Mouse (Mus musculus) megakaryocyte, adult 5-6 weeks (primary cell): Measurements from ENCODE around the gene Vipr1. TPM values are rescaled to one million over a fixed set of nuclear protein-coding genes. Genes with fewer than 3 reads are reported as not detected.
A peak's percentile ranks its signal among the peaks of the same experiment; 100 is the strongest.

ENCODE experiments used
- ATAC-seq: 2 replicates; pipeline ENCODE4 v1.8.0; 2016; ENCODE audit warnings: mild to moderate bottlenecking, inconsistent platforms; ENCODE audit not compliant: poor library complexity, severe bottlenecking
- total RNA-seq, 2 experiments: library from RNA; stranded (forward) in 1 of 2; stranded (reverse) in 1 of 2; fragments of 153-499, 151-499 nt in 1 of 2; fragments of 221-1000, 200-1000 nt in 1 of 2; gene quantifications; 2 replicates each; pipeline versions ENCODE4 v1.2.3 to v1.2.4; 2015 to 2017

Gene Vipr1
- total RNA-seq, 2 experiments from 2014 or later: 0.18 to 0.55 TPM

DNA sequence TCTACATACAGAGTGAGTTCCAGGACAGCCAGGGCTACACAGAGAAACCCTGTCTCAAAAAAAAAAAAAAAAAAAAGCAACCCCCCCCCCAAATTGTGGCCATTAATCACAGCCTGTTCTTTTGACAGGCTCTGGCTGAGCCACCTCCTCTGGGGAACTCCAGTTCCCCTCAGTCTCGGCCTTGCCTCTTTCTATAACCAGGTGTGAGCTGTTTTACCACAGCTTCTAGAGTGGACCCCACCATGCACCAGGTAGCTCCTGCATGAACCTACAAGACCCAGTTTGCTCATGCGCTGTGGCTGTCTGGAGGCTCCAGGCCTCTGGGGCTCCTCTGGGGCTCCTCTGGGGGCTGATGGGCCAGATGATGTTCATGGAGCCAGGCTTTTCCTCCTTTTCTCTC lies 33.0 kb downstream of the Vipr1 start:
- no peak for ATAC-seq

DNA sequence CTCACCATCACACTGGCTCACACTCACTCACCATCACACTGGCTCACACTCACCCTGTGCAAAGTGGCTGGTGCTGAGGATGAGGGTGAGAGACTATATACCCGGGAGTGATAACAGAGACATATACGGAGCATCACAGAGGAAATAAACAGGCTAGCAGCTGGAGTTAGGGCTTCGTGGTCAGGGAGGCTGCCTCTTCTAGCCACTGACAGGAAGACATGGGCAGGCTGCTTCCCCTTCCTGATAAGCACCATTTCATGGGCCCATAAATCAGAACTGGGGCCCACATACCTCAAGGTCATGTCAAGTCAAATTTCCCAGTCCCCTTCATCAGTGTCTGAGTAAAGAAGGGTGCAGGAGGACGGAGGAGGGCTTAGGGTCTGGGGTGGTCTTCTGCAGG lies 34.6 kb downstream of the Vipr1 start:
- ATAC-seq: peak; percentile 44

DNA sequence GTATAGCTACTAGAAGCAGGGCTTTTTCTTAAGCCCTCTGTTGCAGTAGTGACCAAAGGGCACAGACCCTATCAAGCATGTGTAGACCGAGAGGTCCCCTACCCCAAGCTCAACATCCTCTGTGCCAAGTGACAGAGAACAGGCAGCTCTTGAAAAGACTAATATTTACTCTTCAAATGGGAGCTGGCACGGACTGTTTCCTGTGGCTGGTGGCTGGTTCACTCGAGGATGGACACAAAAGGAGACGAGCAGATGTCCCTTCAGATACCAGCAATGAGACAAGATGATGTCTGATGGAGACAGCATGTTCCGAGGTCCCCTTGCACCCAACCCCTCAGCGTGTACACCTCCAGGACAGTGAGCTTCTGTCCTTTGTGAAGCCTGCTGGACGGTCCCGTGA lies 35.0 kb downstream of the Vipr1 start:
- no peak for ATAC-seq

DNA sequence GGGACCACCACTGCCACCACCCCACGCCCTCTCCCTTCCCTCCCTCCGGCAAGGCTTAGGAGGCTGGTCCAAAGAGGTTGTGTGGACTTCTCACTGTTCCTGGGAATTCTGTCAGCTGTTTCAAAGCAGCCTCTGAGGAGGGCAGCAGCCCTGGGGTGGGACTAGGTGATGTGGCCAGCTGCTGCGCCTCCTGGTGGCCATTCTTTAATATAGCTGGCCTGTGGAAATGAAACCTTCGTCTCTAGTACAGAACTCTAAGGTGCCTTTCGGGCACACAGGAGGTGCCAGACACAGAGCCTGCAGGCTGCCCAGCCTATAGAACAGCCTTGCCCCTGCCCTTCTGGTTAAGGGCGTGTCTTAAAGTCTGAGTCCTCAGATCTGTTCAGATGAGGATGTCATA lies 37.0 kb downstream of the Vipr1 start:
- peak; percentile 36 for ATAC-seq

DNA sequence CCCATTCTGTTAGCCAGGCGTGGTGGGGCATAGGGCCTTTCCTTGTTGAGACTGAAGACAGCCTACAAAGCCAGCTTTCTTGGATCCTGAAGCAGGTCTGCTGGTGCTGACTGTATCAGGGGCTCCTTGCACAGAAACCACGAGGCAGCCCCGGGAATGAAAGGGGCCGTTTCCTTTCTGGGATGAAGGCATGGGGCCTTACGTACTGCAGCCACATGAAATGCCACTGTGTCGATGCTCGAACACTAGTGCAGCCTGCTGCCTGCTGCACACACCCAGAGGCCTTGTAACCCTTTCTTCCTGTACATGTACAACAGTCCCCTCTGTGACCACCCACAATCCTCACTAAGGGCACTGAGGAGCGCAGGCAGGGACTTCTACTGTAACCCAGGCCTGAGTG lies 38.7 kb downstream of the Vipr1 start:
- no peak for ATAC-seq

DNA sequence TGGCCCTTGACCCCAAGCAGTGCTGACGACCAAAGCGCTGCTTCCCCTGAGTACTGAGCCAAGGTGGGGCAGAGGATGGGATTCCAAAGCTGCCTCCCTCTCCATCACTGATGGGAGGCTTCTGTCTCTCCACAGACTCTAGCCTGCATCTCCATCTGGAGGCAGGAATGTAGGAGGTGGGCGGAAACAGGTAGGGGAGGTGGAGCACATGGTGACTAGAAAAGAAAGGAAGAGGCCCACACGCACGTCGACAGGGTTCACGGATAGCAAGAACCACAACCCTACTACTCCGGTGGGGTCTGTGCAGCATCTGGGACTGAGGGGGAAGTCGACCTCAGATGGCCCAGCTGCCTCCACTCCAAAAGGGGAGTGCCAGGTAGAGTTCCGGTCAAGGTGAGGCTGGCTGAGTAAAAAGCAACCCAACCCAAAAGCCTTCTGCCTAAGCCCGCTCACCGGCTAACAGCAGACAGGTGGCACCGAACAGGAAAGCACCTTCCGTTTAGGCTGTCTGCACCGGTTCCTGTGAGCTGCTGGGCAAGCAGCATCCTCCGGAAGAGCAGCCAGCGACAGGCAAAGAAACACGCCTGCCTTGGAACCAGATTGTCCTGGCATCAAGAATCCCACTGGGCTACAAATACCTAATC lies 39.6 kb downstream of the Vipr1 start:
- no peak for ATAC-seq

DNA sequence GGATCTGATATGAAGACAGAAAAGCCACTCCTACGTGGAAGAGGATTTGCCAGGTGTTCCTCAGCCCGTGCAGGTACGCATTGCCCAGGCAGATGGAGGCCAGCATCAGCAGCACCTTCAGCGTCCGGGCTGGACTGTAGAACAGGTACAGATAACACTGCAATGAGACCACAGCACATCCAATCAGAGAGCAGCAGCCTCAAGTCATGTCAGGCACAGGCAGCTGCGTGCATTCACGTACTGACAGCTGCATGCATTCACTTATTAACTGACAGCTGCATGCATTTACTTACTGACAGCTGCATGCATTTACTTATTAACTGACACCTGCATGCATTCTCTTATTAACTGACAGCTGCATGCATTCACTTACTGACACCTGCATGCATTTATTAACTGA lies 42.2 kb downstream of the Vipr1 start:
- no peak for ATAC-seq

DNA sequence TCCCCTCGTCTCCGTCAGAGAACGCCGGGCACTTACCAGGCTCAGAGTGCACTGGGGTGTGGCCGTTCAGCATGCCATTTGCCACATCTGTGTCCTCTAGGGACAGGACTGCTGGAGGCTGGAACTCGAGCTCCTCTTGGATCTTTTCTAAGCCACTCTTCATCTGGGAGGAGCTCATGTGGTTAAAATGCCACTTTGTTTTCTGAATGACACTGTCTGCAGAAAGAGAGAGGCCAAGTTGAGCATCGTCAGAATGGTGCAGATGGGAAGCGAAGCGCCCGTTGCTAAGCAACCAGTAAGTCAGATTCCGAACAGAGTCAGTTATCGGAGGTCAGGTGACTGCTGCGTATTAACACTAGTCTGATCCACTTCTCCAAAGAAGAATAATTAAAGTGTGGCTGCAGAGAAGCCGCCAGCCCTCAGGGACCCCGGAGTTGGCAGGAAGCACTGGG lies 47.7 kb downstream of the Vipr1 start:
- ATAC-seq: no peak

DNA sequence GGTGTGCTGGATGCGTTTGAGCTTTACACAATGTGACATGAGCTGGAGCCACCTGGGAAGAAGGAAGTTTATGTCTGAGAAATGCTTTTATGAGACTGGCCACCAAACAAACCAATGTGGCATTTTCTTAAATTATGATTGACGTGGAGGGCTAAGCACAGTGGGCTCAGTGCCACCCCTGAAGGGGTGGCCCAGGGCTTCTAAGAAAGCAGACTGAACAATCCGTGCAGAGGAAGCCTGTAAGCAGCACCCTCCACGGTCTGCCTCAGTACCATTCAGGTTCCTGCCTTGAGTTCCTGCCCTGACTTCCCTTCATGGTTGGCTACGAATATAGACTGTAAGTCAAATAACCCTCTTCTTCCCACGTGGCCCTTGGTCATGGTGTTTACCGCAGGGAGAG lies 48.2 kb downstream of the Vipr1 start:
- ATAC-seq: no peak

DNA sequence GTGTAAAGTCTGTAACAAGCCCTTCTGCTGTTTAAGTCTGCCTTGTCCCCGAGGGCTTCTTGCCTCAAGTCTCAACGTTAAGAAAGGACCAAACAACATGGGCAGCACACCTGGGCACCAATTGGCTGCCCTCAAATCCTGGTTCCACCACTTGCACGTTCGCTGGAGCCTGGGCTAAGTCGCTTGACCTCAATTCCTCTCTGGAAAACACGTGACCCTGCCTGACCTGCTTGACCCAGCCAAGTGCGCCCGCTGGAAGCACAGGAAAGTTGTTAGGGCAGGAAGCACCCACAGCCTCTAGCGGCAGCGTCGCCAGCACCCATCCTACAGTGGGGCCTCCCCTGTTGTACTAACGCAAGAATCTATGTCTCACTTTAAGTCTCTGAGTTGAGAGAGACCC lies 52.2 kb downstream of the Vipr1 start:
- ATAC-seq: no peak

DNA sequence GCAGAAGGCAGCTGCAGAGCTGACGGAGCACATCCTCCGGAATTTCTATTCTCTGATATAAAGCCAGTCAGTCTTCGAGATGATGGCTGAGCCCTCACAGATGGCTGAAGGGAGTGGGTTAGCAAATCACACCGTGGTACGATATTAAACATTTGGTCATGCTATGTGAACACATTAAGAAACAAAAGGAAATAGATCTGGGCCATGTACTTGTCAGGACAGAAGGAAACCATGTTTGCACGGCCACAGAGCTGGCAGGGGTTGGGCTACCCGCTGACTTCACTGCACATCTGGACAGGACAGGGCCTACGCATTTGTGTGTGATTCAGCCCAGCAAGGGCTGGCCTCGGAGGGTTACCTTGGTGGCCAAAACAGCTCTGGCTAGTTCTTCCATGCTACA lies 54.1 kb downstream of the Vipr1 start:
- no peak for ATAC-seq

DNA sequence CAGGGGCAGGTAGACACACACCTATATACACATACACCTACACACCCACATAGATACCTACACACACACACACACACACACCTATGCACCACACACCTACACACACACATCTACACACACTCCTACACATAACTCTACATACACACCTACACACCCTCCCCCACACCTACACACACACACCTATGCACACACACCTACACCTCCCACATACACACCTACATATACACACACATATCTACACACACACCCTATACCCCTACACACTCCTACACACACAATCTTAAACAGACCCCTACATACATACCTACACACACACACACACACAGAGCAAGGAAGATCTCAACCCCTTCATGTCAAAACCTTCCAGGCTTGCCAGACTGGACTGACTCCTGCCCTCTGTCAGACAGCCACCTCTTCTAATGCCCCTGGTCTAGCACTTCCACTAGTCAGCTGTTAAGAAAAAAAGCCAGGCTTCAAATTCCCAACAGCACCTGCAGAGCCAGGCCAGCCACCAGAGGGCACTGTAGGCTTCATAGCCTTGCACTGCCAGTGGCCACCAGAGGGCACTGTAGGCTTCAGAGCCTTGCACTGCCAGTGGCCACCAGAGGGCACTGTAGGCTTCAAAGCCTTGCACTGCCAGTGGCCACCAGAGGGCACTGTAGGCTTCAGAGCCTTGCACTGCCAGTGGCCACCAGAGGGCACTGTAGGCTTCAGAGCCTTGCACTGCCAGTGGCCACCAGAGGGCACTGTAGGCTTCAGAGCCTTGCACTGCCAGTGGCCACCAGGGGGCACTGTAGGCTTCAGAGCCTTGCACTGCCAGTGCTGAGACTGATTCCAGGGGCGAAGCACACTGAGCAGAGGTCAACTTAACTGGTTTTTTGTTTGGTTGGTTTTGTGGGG lies 54.9 kb downstream of the Vipr1 start:
- ATAC-seq: peak; percentile 86

DNA sequence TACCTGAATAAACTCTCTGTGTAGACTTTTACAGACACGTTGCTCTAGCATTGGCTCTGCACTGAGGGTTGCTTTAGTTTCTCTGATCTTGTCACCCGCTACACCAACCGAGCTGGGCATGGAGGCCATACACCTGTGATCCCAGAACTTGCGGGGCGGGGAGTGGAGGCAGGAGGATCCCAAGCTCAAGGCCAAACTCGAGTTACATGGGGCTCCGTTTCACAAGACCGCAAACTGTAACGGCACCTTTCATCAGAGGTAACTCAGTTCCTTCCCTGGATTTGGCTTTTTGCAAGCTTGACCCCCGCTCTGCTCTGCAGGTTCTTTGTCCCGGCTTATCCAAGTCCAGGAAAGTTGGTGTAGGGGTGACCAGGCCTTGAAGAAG lies 61.7 kb downstream of the Vipr1 start:
- peak; percentile 8 for ATAC-seq

DNA sequence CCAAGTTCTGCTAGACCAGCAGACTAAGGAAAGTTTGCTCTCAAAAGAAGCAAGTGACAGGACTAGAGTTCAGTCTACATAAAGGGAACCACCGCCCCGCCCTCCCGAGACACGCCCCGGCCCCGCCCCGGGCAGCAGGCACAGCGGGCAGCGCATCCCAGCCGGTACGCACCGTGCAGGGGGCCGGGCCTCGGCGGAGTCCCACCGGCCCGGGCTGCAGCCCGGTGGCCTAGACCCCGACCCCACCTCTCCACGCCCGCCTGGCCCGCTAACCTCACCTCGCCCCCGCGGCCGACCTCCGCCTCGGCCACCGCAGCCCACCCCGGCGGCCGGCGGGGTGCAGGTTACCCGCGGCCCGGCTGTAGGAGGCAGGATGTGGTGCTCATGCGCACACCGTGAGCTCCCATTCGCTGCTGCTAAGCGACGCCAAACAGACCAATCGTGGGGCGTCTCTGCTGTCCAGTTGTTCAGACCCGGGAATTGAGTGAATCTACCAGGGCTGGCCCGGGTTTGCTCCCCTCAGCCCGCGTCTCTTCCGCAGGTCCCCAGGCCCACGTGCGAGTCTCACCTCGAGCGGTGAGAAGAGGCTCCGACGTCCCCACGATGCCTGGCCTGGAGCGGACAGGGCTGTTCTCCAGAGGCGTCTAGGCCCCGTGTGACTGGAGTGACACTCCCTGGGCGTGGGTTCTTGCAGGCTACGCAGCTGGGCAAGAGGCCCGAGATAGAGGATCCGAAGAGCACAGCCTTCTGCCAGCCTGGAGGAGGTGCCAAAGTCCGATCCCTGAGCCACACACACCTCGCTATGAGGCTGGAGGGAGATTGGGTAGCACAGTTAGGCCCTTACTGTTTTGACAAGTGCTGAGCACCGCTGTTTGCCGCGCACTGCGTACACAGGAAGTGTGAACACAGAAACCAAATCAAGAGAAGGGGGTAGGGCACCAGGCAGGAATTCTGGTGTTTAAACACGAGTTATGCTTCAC lies 62.4 kb downstream of the Vipr1 start, which contains the start of gene Sec22c:
Gene Sec22c, minus strand, starts transcription at position 845 of the 980 bp plus-strand sequence.
- ATAC-seq: peak; percentile 69

DNA sequence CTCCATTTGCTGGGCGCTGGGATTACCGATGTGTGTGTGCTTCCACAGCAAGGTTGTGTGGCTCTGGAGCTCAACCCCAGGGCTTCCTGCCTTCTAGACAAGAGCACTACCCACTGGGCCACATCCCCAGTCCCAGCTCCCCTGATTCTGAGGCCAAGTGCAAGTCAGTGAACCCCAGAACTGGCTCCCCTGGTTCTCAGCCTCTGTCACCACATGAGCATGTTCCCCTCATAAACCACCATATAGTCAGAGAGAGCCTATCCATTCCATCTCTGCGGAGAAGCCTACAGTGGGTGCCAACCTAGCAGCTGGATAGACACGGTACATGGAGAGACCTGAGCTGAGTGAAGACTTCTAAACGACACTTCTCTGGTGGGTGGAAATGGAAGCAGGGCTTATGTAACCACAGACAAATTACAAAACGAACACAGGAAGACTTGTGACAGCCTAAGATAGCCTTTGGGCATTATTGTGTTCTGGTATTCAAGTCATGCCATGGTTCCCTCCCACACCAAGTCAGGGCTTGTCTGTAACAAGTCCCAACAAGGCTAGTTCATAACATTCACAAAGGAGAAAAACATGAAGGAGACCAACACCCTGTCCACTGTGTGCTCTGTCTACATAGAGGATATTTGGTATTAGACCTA lies 63.6 kb downstream of the Vipr1 start:
- ATAC-seq: peak; percentile 19

DNA sequence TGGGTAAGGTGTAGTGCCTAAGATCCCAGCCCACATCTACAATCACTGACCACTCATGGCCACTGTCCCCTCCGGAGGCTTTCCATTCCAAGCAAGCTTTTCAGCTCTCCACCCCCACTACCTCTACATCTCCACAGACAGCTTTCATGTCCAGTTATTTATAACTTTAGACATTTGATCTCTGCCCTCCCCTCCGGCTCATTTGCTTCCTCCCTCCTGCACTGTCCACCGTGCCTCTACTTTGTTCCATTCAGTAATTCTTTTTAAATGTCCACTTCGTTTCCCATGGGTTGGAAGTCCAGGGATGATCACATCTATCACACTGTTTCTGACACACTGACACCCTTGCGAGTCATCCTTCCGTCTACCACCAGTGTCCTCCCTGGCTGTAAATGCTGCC lies 65.3 kb downstream of the Vipr1 start:
- no peak for ATAC-seq

DNA sequence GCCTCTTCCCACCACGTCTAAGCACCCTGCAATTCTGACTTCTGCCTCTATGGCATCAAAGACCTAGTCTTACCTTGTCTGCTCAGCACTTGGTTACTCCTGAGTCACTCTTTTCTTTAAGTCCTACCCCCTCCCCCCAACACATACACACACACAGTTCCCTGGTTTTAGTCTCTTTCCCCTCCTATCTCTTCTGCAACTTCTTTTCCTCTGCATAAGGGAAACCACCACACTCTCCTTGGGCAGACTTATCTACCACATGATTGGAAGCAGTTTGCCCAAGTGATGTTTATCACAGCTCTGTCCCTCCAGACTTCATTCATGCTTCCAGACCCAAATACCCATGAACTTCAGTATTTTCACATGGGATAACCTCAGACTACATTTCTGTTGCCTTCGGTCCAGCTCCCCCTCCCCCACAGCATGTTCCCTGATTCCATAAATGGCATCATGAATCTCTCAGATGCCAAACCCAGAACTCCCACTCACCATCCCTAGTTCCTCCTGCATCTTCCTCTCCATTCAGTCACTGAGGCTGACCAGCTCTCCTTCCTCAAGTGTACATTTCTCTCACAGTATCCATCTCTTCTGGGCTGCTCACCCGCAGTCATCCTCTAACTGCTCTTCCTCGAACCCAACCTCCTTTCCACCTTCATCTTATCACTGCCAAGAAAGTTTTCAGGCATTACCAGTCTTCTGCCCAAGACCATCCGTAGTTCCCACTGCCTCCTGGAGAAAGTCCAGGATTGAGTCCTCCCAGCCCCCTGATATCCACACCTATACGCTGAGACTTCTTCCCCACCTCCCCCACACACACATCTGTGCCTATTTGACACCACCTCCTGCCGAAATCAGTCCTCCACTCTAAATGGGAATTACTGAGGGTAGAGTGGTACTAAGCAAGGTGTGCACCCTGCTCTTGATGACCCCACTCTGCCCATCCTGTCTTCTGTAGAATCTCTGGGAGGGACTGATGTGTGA lies 66.3 kb downstream of the Vipr1 start:
- no peak for ATAC-seq

DNA sequence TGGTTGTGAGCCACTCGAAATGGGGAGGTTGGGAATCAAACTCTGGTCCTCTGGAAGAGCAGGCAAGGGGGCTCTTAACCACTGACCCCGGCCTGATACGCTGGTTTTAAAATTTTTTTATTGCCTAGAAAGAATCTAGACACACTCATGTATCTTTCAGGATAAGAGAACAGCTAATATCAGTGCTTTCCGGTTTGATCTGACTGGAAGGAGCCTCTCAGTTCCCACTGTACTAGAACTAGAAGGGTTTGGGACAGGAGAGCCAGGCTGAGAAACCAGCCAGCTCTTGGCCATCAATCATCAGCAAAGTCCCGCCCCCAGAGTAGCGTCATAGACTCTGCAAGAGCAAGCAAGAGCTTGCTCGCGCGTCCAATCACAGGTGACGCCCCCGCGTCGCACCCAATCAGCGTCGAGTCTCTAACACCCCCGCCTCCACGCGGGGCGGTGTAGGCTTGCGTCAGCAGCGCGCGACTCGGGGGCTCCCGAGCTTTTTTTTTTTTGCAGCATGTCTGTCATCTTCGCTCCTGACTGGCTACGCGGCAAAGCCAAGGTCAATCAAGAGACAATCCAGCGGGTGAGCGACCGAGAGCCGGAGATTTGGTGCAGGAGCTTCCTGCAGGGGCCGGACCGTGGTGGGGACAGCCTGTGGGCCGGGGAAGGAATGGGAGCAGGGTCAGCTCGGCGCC lies 67.5 kb downstream of the Vipr1 start, which contains the start of gene Ss18l2:
Gene Ss18l2, plus strand, starts transcription at position 432 of the 686 bp plus-strand sequence.
- ATAC-seq: peak; percentile 85

DNA sequence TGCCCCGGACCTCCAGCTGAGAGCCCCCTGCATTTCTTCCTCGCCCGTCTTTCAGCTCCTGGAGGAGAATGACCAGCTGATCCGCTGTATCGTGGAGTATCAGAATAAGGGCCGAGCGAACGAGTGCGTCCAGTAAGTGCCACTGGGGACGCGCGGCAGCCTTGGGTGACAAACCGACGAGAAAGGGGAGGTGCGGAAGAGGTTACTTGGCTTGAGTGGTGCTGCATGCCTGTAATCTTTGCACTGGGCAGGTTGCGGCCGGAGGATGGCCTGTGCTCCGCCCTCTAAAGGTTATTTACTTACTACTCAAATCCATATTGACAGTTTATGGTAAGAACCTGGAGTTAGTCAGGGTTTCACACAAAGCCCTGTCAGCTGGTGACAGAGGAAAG lies 68.1 kb downstream of the Vipr1 start:
- peak; percentile 41 for ATAC-seq
